ENCODE assay signal across 17 mouse cellular contexts in the genomic region with DNA sequence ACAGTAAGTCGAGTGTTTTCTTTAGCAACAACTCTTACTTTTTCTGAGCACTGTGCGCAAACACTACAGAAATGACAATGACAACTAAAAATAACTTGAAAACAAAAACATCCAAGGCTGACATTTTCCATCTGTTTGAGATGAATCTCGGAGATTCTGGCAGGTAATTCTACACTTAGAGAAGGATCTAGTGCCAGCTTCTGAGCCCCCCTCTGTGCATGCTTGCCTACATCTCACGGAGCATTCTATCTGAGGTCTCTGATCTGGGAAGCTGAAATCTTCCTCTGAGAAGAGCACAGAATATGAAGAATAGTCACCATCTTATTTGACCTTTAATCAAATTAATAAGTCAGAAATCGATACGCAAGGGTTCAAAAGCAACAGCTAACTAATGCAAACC. TPM values are rescaled to one million over a fixed set of nuclear protein-coding genes. Genes with fewer than 3 reads are reported as not detected.
DNase-seq lines count a peak whose midpoint lies in the region; TF ChIP-seq lines count a peak whose summit lies in the region.
"Had no signal": no experiment of that assay in that cellular context is flagged by ENCODE, and none has a peak within 500 bp of the region (broad histone marks: within the 10 kb centered on the region; RNA-seq: fewer than 3 reads in every experiment).

No protein-coding gene starts in this region.

- intact Hi-C loops in left cerebral cortex, adult 2 months (cut with DNase I), result no loop called here

- DNase-seq in brain, adult 2 months (ENCODE audit: low read depth, low spot score), result peak; percentile 84
- peak; percentile 60 to 69 for DNase-seq in cerebellum, adult 18-20 months
- DNase-seq in cerebellum, adult 9-11 months, result peak; percentile 70
- DNase-seq in cerebellum, postnatal 36 days, result peak; percentile 58 to 62
- no peak for DNase-seq in left cerebral cortex, adult 2 months (ENCODE audit: extremely low spot score in 1 of 2, low spot score in 2 of 2)
- DNase-seq in lung, postnatal 14 days, result no peak
- DNase-seq in adrenal gland, adult 8-10 months, result no peak
- DNase-seq: adrenal gland, postnatal 14 days; embryo, embryonic 11 days; gastrocnemius, adult 2 months; gastrocnemius, postnatal 25 days; heart, postnatal 36 days had no signal

- H3K27ac ChIP-seq in left cerebral cortex, adult 2 months, result no peak overlapping the region
- H3K27ac ChIP-seq: embryonic facial prominence, embryonic 15.5 days; forebrain, embryonic 10.5 days; gastrocnemius, adult 2 months; heart, embryonic 13.5 days; hindbrain, embryonic 15.5 days had no signal

- no peak for TF ChIP-seq CTCF in left cerebral cortex, adult 2 months (IDR thresholded peaks at IDR 0.05)

- no peak overlapping the region for H3K4me3 ChIP-seq in left cerebral cortex, adult 2 months
- H3K4me3 ChIP-seq: embryonic facial prominence, embryonic 15.5 days; erythroblast, embryonic 14.5 days; forebrain, embryonic 10.5 days; gastrocnemius, adult 2 months; heart, embryonic 13.5 days; hindbrain, embryonic 15.5 days had no signal

RNA-seq across cellular contexts. Expression of a gene that starts 55.8 kb away (rescaled TPM):
- total RNA-seq in left cerebral cortex, adult 2 months (2021), result under 1 TPM in 1 of 2 experiments, not detected in 1; 0.52 TPM
- total RNA-seq in adrenal gland, adult 8-10 months (2022), result under 1 TPM in 1 of 4 experiments, not detected in 3; 0.17 TPM
- total RNA-seq: adrenal gland, postnatal 14 days; gastrocnemius, adult 2 months; gastrocnemius, postnatal 25 days; heart, postnatal 36 days had no signal

Comparison
In these comparisons a context has a peak if more than half of its experiments do, and no peak if none do; other contexts are left out.
1. DNase-seq: peak in brain, adult 2 months (single experiment), cerebellum, adult 18-20 months (2 of 2), cerebellum, adult 9-11 months (single experiment) and cerebellum, postnatal 36 days (2 of 2); none in left cerebral cortex, adult 2 months (0 of 2), lung, postnatal 14 days (single experiment) and adrenal gland, adult 8-10 months (single experiment).